Mouse (Mus musculus) monocyte, adult 2 months (primary cell): Measurements from ENCODE around the gene Sec22a.

Source experiments
- DNase-seq, 2 experiments: peaks; one replicate each; pipeline ENCODE4 v3.0.0; 2022; ENCODE audit warnings: low spot score in 2 of 2, low read depth in 1 of 2

The Sec22a gene

GRCm38 (mm10) chr16:35311586-35311985 is 52.1 kb downstream of the Sec22a start:
- no peak for DNase-seq

GRCm38 (mm10) chr16:35310551-35311110 is 53.1 kb downstream of the Sec22a start:
- DNase-seq: no peak

GRCm38 (mm10) chr16:35309634-35310033 is 54.1 kb downstream of the Sec22a start:
- no peak for DNase-seq

- DNase-seq: no peak
These were observed 55.1 kb downstream of the Sec22a start for GRCm38 (mm10) chr16:35308486-35309143.

- DNase-seq: no peak
These were observed 55.7 kb downstream of the Sec22a start for GRCm38 (mm10) chr16:35308016-35308415.

- no peak for DNase-seq
These were observed 56.4 kb downstream of the Sec22a start for GRCm38 (mm10) chr16:35307331-35307730.

GRCm38 (mm10) chr16:35306631-35307030 is 57.1 kb downstream of the Sec22a start:
- no peak for DNase-seq

- no peak for DNase-seq
These were observed 58.5 kb downstream of the Sec22a start for GRCm38 (mm10) chr16:35305226-35305625.

GRCm38 (mm10) chr16:35304416-35304815 is 59.3 kb downstream of the Sec22a start:
- DNase-seq: no peak

GRCm38 (mm10) chr16:35303721-35304120 is 60.0 kb downstream of the Sec22a start:
- DNase-seq: no peak

- no peak for DNase-seq
These were observed 61.1 kb downstream of the Sec22a start for GRCm38 (mm10) chr16:35302441-35303280.

GRCm38 (mm10) chr16:35300156-35300555 is 63.6 kb downstream of the Sec22a start:
- no peak for DNase-seq

- DNase-seq: no peak
These were observed 65.9 kb downstream of the Sec22a start for GRCm38 (mm10) chr16:35297786-35298185.

- no peak for DNase-seq
These were observed 76.5 kb downstream of the Sec22a start for GRCm38 (mm10) chr16:35287244-35287643.

GRCm38 (mm10) chr16:35285821-35286220 is 77.9 kb downstream of the Sec22a start:
- no peak for DNase-seq

GRCm38 (mm10) chr16:35282456-35282855 is 81.3 kb downstream of the Sec22a start:
- DNase-seq: no peak

- no peak for DNase-seq
These were observed 85.6 kb downstream of the Sec22a start for GRCm38 (mm10) chr16:35278166-35278565.

GRCm38 (mm10) chr16:35272417-35272816 is 91.3 kb downstream of the Sec22a start:
- no peak for DNase-seq

GRCm38 (mm10) chr16:35271572-35271971 is 92.1 kb downstream of the Sec22a start:
- DNase-seq: no peak

GRCm38 (mm10) chr16:35270945-35271344 is 92.8 kb downstream of the Sec22a start:
- no peak for DNase-seq

GRCm38 (mm10) chr16:35270353-35270934 is 93.3 kb downstream of the Sec22a start:
- DNase-seq: peak in 1 of 2 experiments; percentile 4
